8 mouse cellular contexts compared by ENCODE assay signal in the genomic region with DNA sequence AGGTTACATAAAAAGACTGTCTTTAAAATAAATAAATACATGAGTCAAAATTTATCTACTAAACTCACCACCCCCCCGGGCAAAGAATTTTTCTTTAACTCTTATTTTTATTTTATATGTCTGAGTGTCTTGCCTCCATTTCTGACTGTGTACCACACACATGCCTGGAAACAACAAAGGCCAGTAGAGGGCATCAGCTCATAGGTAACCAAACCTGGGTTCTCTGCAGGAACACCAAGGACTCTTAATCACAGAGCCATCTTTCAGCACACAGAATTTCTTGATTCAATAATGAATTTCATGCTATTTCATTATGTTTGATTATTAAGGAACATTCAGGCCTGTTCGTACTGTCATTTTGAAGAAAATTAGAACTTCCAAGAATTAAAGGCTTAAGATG.
A peak's percentile ranks its signal among the peaks of the same experiment; 100 is the strongest.
DNase-seq lines count a peak whose midpoint lies in the region; ATAC-seq and TF ChIP-seq lines count a peak whose summit lies in the region.

No protein-coding gene starts in this region.

- ATAC-seq in forebrain, postnatal 0 days = no peak; the same call in 1 of the 2 replicates
- no peak for ATAC-seq in forebrain, embryonic 16.5 days
- no peak for ATAC-seq in stomach, postnatal 0 days (ENCODE audit: low FRiP score, low TSS enrichment)

- no peaks in the 10 kb centered on the region for H3K9me3 ChIP-seq in forebrain, postnatal 0 days (ENCODE audit: low read length)
- H3K9me3 ChIP-seq in forebrain, embryonic 16.5 days (ENCODE audit: control insufficient read depth, low read length) = no peaks in the 10 kb centered on the region
- H3K9me3 ChIP-seq in stomach, postnatal 0 days (ENCODE audit: control insufficient read depth, low read length) = no peaks in the 10 kb centered on the region
- H3K9me3 ChIP-seq in forebrain, embryonic 10.5 days = no peaks in the 10 kb centered on the region

- no peak for TF ChIP-seq POLR2A in lung, adult 2 months (IDR thresholded peaks at IDR 0.05; ENCODE audit: borderline replicate concordance, extremely low read depth, low read depth, low read length)
- no peak for TF ChIP-seq POLR2A in cerebellum, adult 2 months (IDR thresholded peaks at IDR 0.05; ENCODE audit: borderline replicate concordance, insufficient read depth, low read length)

- H3K4me2 ChIP-seq in forebrain, postnatal 0 days (ENCODE audit: low read depth) = no peak overlapping the region
- no peak overlapping the region for H3K4me2 ChIP-seq in forebrain, embryonic 16.5 days (ENCODE audit: low read length)
- H3K4me2 ChIP-seq in stomach, postnatal 0 days (replicated peaks; ENCODE audit: low read depth) = no peak overlapping the region

- no peak for TF ChIP-seq EP300 in stomach, postnatal 0 days (optimal IDR thresholded peaks at IDR 0.05)

- no peak overlapping the region for H3K27ac ChIP-seq in forebrain, postnatal 0 days (ENCODE audit: low read depth, low read length)
- H3K27ac ChIP-seq in forebrain, embryonic 16.5 days (ENCODE audit: low read length) = no peak overlapping the region
- H3K27ac ChIP-seq in cerebellum, adult 2 months (ENCODE audit: insufficient read depth, low read length) = no peak overlapping the region
- no peak overlapping the region for H3K27ac ChIP-seq in stomach, postnatal 0 days (replicated peaks)
- H3K27ac ChIP-seq in forebrain, embryonic 10.5 days = no peak overlapping the region

- H3K9ac ChIP-seq in forebrain, postnatal 0 days = no peak overlapping the region
- no peak overlapping the region for H3K9ac ChIP-seq in forebrain, embryonic 16.5 days (replicated peaks; ENCODE audit: low read depth, low read length)
- no peak overlapping the region for H3K9ac ChIP-seq in stomach, postnatal 0 days (ENCODE audit: low read length)

- H3K4me3 ChIP-seq in forebrain, postnatal 0 days (ENCODE audit: low read depth, low read length) = no peak overlapping the region
- H3K4me3 ChIP-seq in forebrain, embryonic 16.5 days (replicated peaks; ENCODE audit: low read length) = no peak overlapping the region
- H3K4me3 ChIP-seq in lung, adult 2 months (replicated peaks; ENCODE audit: extremely low read depth, low read depth, low read length) = no peak overlapping the region
- H3K4me3 ChIP-seq in cerebellum, adult 2 months (replicated peaks; ENCODE audit: insufficient read depth, low read depth, low read length) = no peak overlapping the region
- H3K4me3 ChIP-seq in stomach, postnatal 0 days (ENCODE audit: low read depth, low read length) = no peak overlapping the region
- no peak overlapping the region for H3K4me3 ChIP-seq in forebrain, embryonic 10.5 days

- peaks cover 31% of the 10 kb centered on the region for H3K36me3 ChIP-seq in forebrain, postnatal 0 days (ENCODE audit: insufficient read depth)
- H3K36me3 ChIP-seq in forebrain, embryonic 16.5 days (ENCODE audit: control insufficient read depth, insufficient read depth) = peaks cover 8% of the 10 kb centered on the region
- peaks cover 18% of the 10 kb centered on the region; the same call in 1 of the 2 replicates for H3K36me3 ChIP-seq in stomach, postnatal 0 days (ENCODE audit: control insufficient read depth, insufficient read depth, low read length)
- H3K36me3 ChIP-seq in forebrain, embryonic 10.5 days (replicated peaks) = peaks cover 96% of the 10 kb centered on the region

- whole genome bisulfite sequencing in forebrain, postnatal 0 days = 86% methylated on average over 2 of the region's 2 CpGs
- WGBS in forebrain, embryonic 16.5 days = 95% methylated on average over 2 of the region's 2 CpGs
- WGBS in lung, adult 2 months = 73% methylated on average over 2 of the region's 2 CpGs
- 92% methylated on average over 2 of the region's 2 CpGs for WGBS in cerebellum, adult 2 months
- 79% methylated on average over 2 of the region's 2 CpGs for WGBS in stomach, postnatal 0 days
- 91% methylated on average over 2 of the region's 2 CpGs for WGBS in forebrain, embryonic 10.5 days

- no peaks in the 10 kb centered on the region for H3K4me1 ChIP-seq in forebrain, postnatal 0 days (ENCODE audit: insufficient read depth)
- H3K4me1 ChIP-seq in forebrain, embryonic 16.5 days (replicated peaks; ENCODE audit: control insufficient read depth, insufficient read depth, low read length) = no peaks in the 10 kb centered on the region
- no peaks in the 10 kb centered on the region for H3K4me1 ChIP-seq in lung, adult 2 months (ENCODE audit: control insufficient read depth, insufficient read depth, low read length)
- H3K4me1 ChIP-seq in cerebellum, adult 2 months (ENCODE audit: control insufficient read depth, insufficient read depth, low read length) = no peaks in the 10 kb centered on the region; the same call in 1 of the 2 replicates
- no peaks in the 10 kb centered on the region for H3K4me1 ChIP-seq in stomach, postnatal 0 days (replicated peaks; ENCODE audit: control insufficient read depth, insufficient read depth)
- no peaks in the 10 kb centered on the region for H3K4me1 ChIP-seq in forebrain, embryonic 10.5 days

- peak; percentile 59 for TF ChIP-seq CTCF in forebrain, postnatal 0 days (IDR thresholded peaks at IDR 0.05; ENCODE audit: low read depth)
- no peak for TF ChIP-seq CTCF in lung, adult 2 months (IDR thresholded peaks at IDR 0.05; ENCODE audit: insufficient read depth, low read length)
- TF ChIP-seq CTCF in cerebellum, adult 2 months (IDR thresholded peaks at IDR 0.05; ENCODE audit: borderline replicate concordance, insufficient read depth, low read depth, low read length) = peak; percentile 59; the same call in 1 of the 2 replicates
- peak; percentile 72 for TF ChIP-seq CTCF in stomach, postnatal 0 days (IDR thresholded peaks at IDR 0.05; ENCODE audit: low read depth)

- H3K27me3 ChIP-seq in forebrain, postnatal 0 days (ENCODE audit: insufficient read depth, low read length) = no peaks in the 10 kb centered on the region
- H3K27me3 ChIP-seq in forebrain, embryonic 16.5 days (replicated peaks; ENCODE audit: control insufficient read depth, insufficient read depth, low read length) = no peaks in the 10 kb centered on the region
- H3K27me3 ChIP-seq in cerebellum, adult 2 months (ENCODE audit: control insufficient read depth, insufficient read depth, low read length) = no peaks in the 10 kb centered on the region
- H3K27me3 ChIP-seq in stomach, postnatal 0 days (ENCODE audit: control insufficient read depth, insufficient read depth, low read length) = no peaks in the 10 kb centered on the region
- H3K27me3 ChIP-seq in forebrain, embryonic 10.5 days (ENCODE audit: poor library complexity, severe bottlenecking) = no peaks in the 10 kb centered on the region

- peak; percentile 43 for DNase-seq in forebrain, postnatal 0 days
- DNase-seq in lung, adult 18-20 months = peak; percentile 33 to 46
- no peak for DNase-seq in lung, adult 2 months
- DNase-seq in cerebellum, adult 2 months = peak; percentile 51 to 61
- peak; percentile 45 to 69 for DNase-seq in kidney, postnatal 25 days
- peak; percentile 38 for DNase-seq in stomach, postnatal 0 days (ENCODE audit: low spot score)
- no peak for DNase-seq in forebrain, embryonic 10.5 days (ENCODE audit: extremely low spot score, low spot score)

Comparison
In these comparisons a context has a peak if more than half of its experiments do, and no peak if none do; other contexts are left out.
1. DNase-seq: peak in forebrain, postnatal 0 days (single experiment), lung, adult 18-20 months (2 of 2), cerebellum, adult 2 months (2 of 2), kidney, postnatal 25 days (2 of 2) and stomach, postnatal 0 days (single experiment); none in lung, adult 2 months (single experiment) and forebrain, embryonic 10.5 days (single experiment).